Mouse (Mus musculus) midbrain, embryonic 15.5 days (tissue): Measurements from ENCODE around the gene Samhd1. TPM values are rescaled to one million over a fixed set of nuclear protein-coding genes. Genes with fewer than 3 reads are reported as not detected.

Experiments used
- ATAC-seq: fragments of 200-750 bp; cut with Nextera tagmentation; replicated peaks from 2 replicates; pipeline ENCODE4 v1.8.0; 2017; ENCODE audit warnings: moderate TSS enrichment
- H3K27ac ChIP-seq: fragments of 300-500 bp; sonication (generic); 2 replicates; pipeline ENCODE4 v1.5.1; 2015; ENCODE audit warnings: mild to moderate bottlenecking, inconsistent platforms
- H3K27me3 ChIP-seq: fragments of 300-500 bp; sonication (generic); replicated peaks from 2 replicates; pipeline ENCODE4 v1.6.1; 2015; ENCODE audit warnings: inconsistent platforms
- H3K36me3 ChIP-seq: fragments of 300-500 bp; sonication (generic); replicated peaks from 2 replicates; pipeline ENCODE4 v1.6.1; 2015; ENCODE audit warnings: inconsistent platforms
- H3K4me1 ChIP-seq: fragments of 300-500 bp; sonication (generic); 2 replicates; pipeline ENCODE4 v1.6.1; 2015; ENCODE audit warnings: inconsistent platforms
- H3K4me2 ChIP-seq: fragments of 300-500 bp; sonication (generic); 2 replicates; pipeline ENCODE4 v1.6.1; 2015; ENCODE audit warnings: inconsistent platforms, mild to moderate bottlenecking, moderate library complexity
- H3K4me3 ChIP-seq: fragments of 300-500 bp; sonication (generic); 2 replicates; pipeline ENCODE4 v1.5.1; 2015; ENCODE audit warnings: mild to moderate bottlenecking, inconsistent platforms
- H3K9ac ChIP-seq: fragments of 300-500 bp; sonication (generic); 2 replicates; pipeline ENCODE4 v1.6.1; 2015; ENCODE audit warnings: mild to moderate bottlenecking, inconsistent platforms
- H3K9me3 ChIP-seq: fragments of 300-500 bp; sonication (generic); 2 replicates; pipeline ENCODE4 v1.6.1; 2016; ENCODE audit warnings: inconsistent platforms
- WGBS: fragments of 180-500 bp; shearing (Covaris S2); methylation state at CpG from one replicate; pipeline ENCODE4 v1.1.7; 2015; ENCODE audit warnings: mixed read lengths; 5-methylcytosine and 5-hydroxymethylcytosine counted together
- polyA plus RNA-seq: library from polyadenylated mRNA; unstranded; fragments of >200 nt; fragmentation: Nextera tagmentation; extraction: Ambion mirVana; gene quantifications from 2 replicates; pipeline ENCODE4 v1.2.1, GENCODE M21; 2015

The Samhd1 gene
- polyA plus RNA-seq, 1 experiment from 2014 or later: 9.4 TPM

GRCm38 (mm10) chr2:157084831-157085585 is 50.1 kb downstream of the Samhd1 start:
- Histone ChIP-seq H3K27me3 (no peaks in the 10 kb centered on the region), H3K27ac (no peak overlapping the region), H3K4me1 (peaks cover 6% of the 10 kb centered on the region), H3K36me3 (no peaks in the 10 kb centered on the region), H3K9me3 (no peaks in the 10 kb centered on the region), H3K4me2 (no peak overlapping the region), H3K9ac (no peak overlapping the region), H3K4me3 (no peak overlapping the region)
- WGBS: 89% methylated on average over 7 of the region's 7 CpGs
- no peak for ATAC-seq

- Histone ChIP-seq H3K9ac (no peak overlapping the region), H3K9me3 (no peaks in the 10 kb centered on the region), H3K4me1 (peaks cover 16% of the 10 kb centered on the region), H3K4me2 (no peak overlapping the region), H3K27me3 (no peaks in the 10 kb centered on the region), H3K36me3 (no peaks in the 10 kb centered on the region), H3K27ac (no peak overlapping the region), H3K4me3 (no peak overlapping the region)
- no peak for ATAC-seq
- WGBS: 25% methylated on average over 7 of the region's 7 CpGs
Measured at GRCm38 (mm10) chr2:157081960-157082359, 53.1 kb downstream of the Samhd1 start.

- WGBS: 96% methylated on average over 8 of the region's 8 CpGs
- Histone ChIP-seq H3K27ac (no peak overlapping the region), H3K4me3 (no peak overlapping the region), H3K4me2 (no peak overlapping the region), H3K9ac (no peak overlapping the region), H3K36me3 (no peaks in the 10 kb centered on the region), H3K9me3 (no peaks in the 10 kb centered on the region), H3K4me1 (peaks cover 22% of the 10 kb centered on the region), H3K27me3 (no peaks in the 10 kb centered on the region)
- ATAC-seq: no peak
Measured at GRCm38 (mm10) chr2:157081331-157081730, 53.7 kb downstream of the Samhd1 start.

GRCm38 (mm10) chr2:157079701-157080180 is 55.3 kb downstream of the Samhd1 start:
- H3K4me1 ChIP-seq: peaks cover 38% of the 10 kb centered on the region
- peak overlapping the region; percentile 97 for H3K27ac ChIP-seq
- peak overlapping the region; percentile 98 for H3K4me2 ChIP-seq
- no peaks in the 10 kb centered on the region for H3K27me3 ChIP-seq
- peak overlapping the region; percentile 99 for H3K9ac ChIP-seq
- WGBS: 5% methylated on average over 16 of the region's 16 CpGs
- H3K9me3 ChIP-seq: no peaks in the 10 kb centered on the region
- peak overlapping the region; percentile 97 for H3K4me3 ChIP-seq
- 0 out of 2 replicates have a peak, but pooled peaks have one; percentile 0 for ATAC-seq
- no peaks in the 10 kb centered on the region for H3K36me3 ChIP-seq

- peak within 1 kb of the TSS; percentile 97 for H3K4me3 ChIP-seq
- ATAC-seq: peak; percentile 91
- peaks cover 45% of the 10 kb centered on the region for H3K4me1 ChIP-seq
- H3K4me2 ChIP-seq: peak within 1 kb of the TSS; percentile 98
- peak within 1 kb of the TSS; percentile 99 for H3K9ac ChIP-seq
- WGBS: under 1% methylated on average over 104 of the region's 136 CpGs
- no peaks in the 10 kb centered on the region for H3K9me3 ChIP-seq
- no peaks in the 10 kb centered on the region for H3K36me3 ChIP-seq
- no peaks in the 10 kb centered on the region for H3K27me3 ChIP-seq
- peak within 1 kb of the TSS; percentile 97 for H3K27ac ChIP-seq
Measured at GRCm38 (mm10) chr2:157078793-157079700, 56.0 kb downstream of the Samhd1 start, which contains the start of gene Soga1. Gene Soga1, minus strand, starts transcription at chr2:157079254.

- Histone ChIP-seq H3K4me2 (peak overlapping the region; percentile 98), H3K4me1 (peaks cover 53% of the 10 kb centered on the region), H3K36me3 (no peaks in the 10 kb centered on the region), H3K27ac (peak overlapping the region; percentile 97), H3K4me3 (peak overlapping the region; percentile 97), H3K9me3 (no peaks in the 10 kb centered on the region), H3K27me3 (no peaks in the 10 kb centered on the region), H3K9ac (peak overlapping the region; percentile 99)
- peak; percentile 19 for ATAC-seq
- under 1% methylated on average over 77 of the region's 79 CpGs for WGBS
Measured at GRCm38 (mm10) chr2:157078059-157078792, 56.8 kb downstream of the Samhd1 start.

- no peaks in the 10 kb centered on the region for H3K36me3 ChIP-seq
- H3K27ac ChIP-seq: peak overlapping the region; percentile 97
- H3K4me1 ChIP-seq: peaks cover 59% of the 10 kb centered on the region
- H3K4me2 ChIP-seq: peak overlapping the region; percentile 98
- ATAC-seq: no peak
- no peaks in the 10 kb centered on the region for H3K9me3 ChIP-seq
- H3K9ac ChIP-seq: peak overlapping the region; percentile 99
- no peaks in the 10 kb centered on the region for H3K27me3 ChIP-seq
- H3K4me3 ChIP-seq: peak overlapping the region; percentile 97
- WGBS: 0% methylated on average over 15 of the region's 15 CpGs
Measured at GRCm38 (mm10) chr2:157077641-157078058, 57.4 kb downstream of the Samhd1 start.

GRCm38 (mm10) chr2:157077160-157077559 is 57.9 kb downstream of the Samhd1 start:
- Histone ChIP-seq H3K4me2 (peak overlapping the region; percentile 98), H3K4me3 (peak overlapping the region; percentile 97), H3K9ac (peak overlapping the region; percentile 99), H3K4me1 (peaks cover 62% of the 10 kb centered on the region), H3K36me3 (no peaks in the 10 kb centered on the region), H3K27ac (peak overlapping the region; percentile 97), H3K9me3 (no peaks in the 10 kb centered on the region), H3K27me3 (no peaks in the 10 kb centered on the region)
- no peak for ATAC-seq
- 13% methylated on average over 5 of the region's 5 CpGs for WGBS

GRCm38 (mm10) chr2:157076585-157076984 is 58.5 kb downstream of the Samhd1 start:
- no peaks in the 10 kb centered on the region for H3K9me3 ChIP-seq
- H3K9ac ChIP-seq: peak overlapping the region; percentile 99; the same call in 1 of the 2 replicates
- H3K27me3 ChIP-seq: no peaks in the 10 kb centered on the region
- peak overlapping the region; percentile 98 for H3K4me2 ChIP-seq
- H3K36me3 ChIP-seq: no peaks in the 10 kb centered on the region
- peak overlapping the region; percentile 97 for H3K4me3 ChIP-seq
- peaks cover 64% of the 10 kb centered on the region for H3K4me1 ChIP-seq
- WGBS: 87% methylated on average over 7 of the region's 7 CpGs
- no peak for ATAC-seq
- no peak overlapping the region for H3K27ac ChIP-seq

GRCm38 (mm10) chr2:157075685-157076084 is 59.4 kb downstream of the Samhd1 start:
- Histone ChIP-seq H3K27ac (no peak overlapping the region), H3K4me2 (peak overlapping the region; percentile 98), H3K9ac (peak overlapping the region; percentile 31; the same call in 1 of the 2 replicates), H3K36me3 (no peaks in the 10 kb centered on the region), H3K4me3 (peak overlapping the region; percentile 97), H3K9me3 (no peaks in the 10 kb centered on the region), H3K27me3 (no peaks in the 10 kb centered on the region), H3K4me1 (peaks cover 72% of the 10 kb centered on the region)
- no peak for ATAC-seq
- 56% methylated on average over 3 of the region's 3 CpGs for WGBS

- no peak for ATAC-seq
- 92% methylated on average over 3 of the region's 3 CpGs for WGBS
Measured at GRCm38 (mm10) chr2:157075226-157075625, 59.8 kb downstream of the Samhd1 start.

More at GRCm38 (mm10) chr2:157075226-157075625, 59.8 kb downstream of the Samhd1 start:
- Histone ChIP-seq H3K27me3 (no peaks in the 10 kb centered on the region), H3K36me3 (no peaks in the 10 kb centered on the region), H3K9me3 (no peaks in the 10 kb centered on the region), H3K4me2 (peak overlapping the region; percentile 98), H3K9ac (peak overlapping the region; percentile 31; the same call in 1 of the 2 replicates), H3K4me1 (peaks cover 76% of the 10 kb centered on the region), H3K4me3 (peak overlapping the region; percentile 97), H3K27ac (no peak overlapping the region)
